Mouse (Mus musculus) urinary bladder, postnatal 10 days (tissue): Measurements from ENCODE around the gene Xrn2.
A peak's percentile ranks its signal among the peaks of the same experiment; 100 is the strongest.
"Not testable (repeated sequence)": the region's sequence is repeated elsewhere in the genome, so short reads cannot be mapped to it uniquely, and the experiment has no call there.

Experiments used
- DNase-seq: peaks from one replicate; pipeline ENCODE4 v3.0.0; 2022; ENCODE audit warnings: low spot score

Gene Xrn2

DNA sequence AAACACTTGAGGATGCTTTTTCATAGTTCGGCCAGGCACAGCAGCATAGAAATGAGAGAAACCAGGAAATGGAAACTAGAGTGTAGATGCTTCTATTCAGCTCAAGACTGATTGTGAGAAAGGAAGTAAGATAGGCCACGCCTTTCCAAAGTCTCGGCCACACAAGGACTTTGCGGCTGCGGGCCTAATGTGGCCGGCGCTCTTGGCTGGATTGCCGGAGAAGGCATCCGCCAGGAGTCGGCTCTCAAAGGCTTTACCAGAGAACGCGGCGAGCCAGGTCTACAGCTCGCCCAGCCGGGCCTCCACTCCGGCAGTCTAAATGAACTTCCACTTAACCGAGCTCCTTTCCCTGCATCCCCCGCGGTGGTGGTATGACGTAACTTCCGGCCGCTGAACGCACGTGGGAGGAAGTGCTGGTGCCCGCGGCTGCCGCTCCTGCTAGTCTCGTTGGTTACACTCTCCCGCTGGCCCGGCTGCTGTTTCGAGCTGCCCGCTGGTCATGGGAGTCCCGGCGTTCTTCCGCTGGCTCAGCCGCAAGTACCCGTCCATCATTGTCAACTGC is at the start of gene Xrn2:
Gene Xrn2 (plus strand): TSS at position 374 of the 562 bp plus-strand sequence.
- peak; percentile 73 for DNase-seq

GRCm38 (mm10) chr2:146975024-146975423 is 37.8 kb upstream of the Xrn2 start:
- no peak for DNase-seq

DNA sequence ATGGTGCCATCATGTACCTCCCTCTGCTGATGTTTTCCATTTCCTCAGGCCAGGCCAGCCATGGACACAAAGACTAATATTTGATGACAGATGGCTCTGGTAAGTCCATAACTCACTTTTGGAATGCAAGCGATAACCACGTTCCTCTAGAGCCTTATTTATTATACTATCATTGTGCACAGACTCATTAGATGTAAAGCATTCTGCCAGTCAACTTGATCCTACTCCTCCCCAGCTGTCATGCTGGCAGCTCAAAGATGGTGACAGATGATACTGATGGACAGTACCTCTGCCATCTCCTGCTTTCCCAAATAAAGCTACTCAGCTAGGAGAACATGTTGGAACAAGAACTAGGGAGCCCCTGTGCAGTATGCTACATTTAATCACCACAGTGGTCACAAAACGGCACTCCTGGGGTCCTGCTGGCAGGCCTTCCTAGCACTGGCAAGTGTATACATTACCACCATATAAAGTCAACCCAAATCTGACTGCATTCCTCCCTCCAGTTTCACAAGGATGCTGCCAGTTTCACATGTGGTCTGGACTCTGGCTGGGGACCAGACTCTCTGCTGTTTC is 37.3 kb upstream of the Xrn2 start:
- DNase-seq = no peak

GRCm38 (mm10) chr2:146982786-146983185 is 30.0 kb upstream of the Xrn2 start:
- no peak for DNase-seq

DNA sequence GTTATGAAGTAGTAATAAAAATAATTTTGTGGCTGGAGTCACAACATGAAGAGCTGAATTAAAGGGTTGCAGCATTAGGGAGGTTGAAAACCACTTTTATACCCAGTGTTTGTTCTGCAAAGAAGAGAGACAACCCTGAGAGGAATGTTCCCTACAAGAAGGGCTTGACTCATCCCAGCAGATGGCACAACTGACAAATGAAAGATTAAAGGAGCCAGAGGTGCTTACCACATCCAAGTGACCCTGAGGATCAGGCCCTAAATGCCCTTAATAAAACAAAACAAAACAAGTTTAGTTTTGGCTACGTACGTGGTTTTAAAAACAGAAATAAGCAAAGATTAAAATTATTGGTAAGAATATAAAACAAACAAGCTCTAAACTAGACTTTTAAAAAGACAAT is 28.0 kb upstream of the Xrn2 start:
- no peak for DNase-seq

DNA sequence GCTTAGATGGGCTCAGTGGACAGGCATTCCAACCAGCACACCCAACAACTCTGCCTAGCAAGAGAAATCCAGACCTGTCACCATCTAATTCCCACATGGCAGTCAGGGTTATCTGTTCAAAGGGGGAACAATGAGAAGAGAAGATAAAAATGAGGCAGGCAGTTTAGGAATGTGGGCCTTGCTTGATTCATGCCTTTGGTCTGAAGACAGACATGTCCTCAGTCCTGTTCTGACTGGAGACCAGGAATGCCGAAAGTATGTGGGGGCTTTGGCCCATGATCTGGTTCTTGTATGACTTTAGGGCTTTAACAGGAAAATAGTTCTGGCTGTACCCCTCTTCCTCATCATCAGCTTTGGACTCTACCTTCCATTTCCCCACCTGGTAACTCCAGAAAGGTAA is 27.0 kb upstream of the Xrn2 start:
- DNase-seq = no peak

GRCm38 (mm10) chr2:146986429-146986828 is 26.4 kb upstream of the Xrn2 start:
- no peak for DNase-seq

GRCm38 (mm10) chr2:147007265-147007664 is 5.5 kb upstream of the Xrn2 start:
- no peak for DNase-seq

DNA sequence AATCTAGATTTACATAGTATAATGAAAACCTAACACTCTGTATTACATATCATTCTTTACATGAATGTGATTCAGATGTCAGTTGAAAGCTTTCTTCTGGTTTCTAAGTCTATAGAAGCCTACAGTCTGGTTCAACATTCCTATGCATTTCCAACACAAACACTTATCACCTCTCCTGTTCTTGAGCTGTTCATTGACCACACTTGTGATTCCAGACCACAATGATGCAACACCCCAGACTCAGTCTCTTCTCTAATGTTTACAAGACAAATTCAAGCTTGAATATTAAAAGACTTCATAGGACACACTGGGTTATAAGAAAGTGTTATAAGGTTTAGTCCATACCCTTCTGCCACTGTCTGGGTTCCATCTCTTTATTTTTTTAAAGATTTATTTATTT is 3.7 kb upstream of the Xrn2 start:
- no peak for DNase-seq

DNA sequence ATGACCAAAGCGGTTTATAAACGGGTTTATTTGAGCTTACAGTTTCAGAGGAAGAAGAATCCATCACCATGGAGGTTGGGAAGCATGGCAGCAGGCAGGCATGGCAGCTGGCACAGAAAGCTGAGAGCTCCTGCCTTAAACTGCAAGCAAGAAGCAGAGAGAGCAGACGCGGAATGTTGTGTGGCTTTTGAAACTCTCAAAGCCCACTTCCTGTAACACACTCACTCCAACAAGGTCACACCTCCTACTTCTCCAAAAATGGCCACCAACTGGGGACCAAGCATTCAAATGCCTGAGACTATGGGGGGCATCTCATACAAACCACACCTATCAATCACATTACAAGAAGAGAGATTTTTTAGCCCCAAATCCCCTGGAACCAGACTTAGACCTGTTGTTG is 2.7 kb upstream of the Xrn2 start:
- DNase-seq = no peak

DNA sequence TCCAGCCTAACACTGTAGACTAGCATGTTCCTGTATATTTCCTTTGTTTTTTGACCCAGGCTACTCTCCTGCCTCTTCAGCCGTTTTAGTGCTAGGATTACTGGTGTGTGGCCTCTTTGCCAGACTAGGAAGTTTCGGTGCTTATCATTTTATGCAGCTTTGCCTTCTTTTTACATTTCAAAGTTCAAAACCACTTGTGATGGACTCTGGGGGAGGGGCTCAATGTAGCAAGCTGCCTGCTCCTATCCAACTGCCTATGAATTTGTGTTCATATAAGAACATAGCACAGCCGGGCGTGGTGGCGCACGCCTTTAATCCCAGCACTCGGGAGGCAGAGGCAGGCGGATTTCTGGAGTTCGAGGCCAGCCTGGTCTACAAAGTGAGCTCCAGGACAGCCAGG is 1.8 kb upstream of the Xrn2 start:
- DNase-seq = no peak

GRCm38 (mm10) chr2:147011474-147012140 is 1.2 kb upstream of the Xrn2 start:
- no peak for DNase-seq

DNA sequence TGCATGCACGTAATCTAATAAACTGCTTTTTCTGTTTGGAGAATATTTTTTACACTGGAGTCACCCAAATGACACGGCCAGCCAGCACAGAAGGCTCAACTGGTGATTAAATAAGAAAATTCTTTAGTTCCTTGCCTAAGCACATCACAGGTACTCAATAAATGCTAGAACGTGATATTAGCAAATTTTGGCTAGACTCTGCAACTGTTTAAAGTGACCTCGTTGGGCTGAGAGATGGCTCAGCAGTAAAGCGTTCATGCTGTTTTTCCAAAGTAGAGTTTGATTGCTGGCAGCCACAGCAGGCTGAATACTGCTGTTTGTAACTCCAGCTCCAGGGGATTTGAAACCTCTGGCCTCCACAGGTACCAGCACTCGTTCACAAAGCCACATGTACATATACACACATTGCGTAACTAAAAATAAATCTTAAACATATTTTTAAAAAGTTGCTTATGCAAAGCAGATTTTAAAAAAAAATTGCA is 614 bp upstream of the Xrn2 start:
- no peak for DNase-seq

- DNase-seq = peak; percentile 13
These were observed 586 bp downstream of the Xrn2 start for GRCm38 (mm10) chr2:147013194-147013969.

DNA sequence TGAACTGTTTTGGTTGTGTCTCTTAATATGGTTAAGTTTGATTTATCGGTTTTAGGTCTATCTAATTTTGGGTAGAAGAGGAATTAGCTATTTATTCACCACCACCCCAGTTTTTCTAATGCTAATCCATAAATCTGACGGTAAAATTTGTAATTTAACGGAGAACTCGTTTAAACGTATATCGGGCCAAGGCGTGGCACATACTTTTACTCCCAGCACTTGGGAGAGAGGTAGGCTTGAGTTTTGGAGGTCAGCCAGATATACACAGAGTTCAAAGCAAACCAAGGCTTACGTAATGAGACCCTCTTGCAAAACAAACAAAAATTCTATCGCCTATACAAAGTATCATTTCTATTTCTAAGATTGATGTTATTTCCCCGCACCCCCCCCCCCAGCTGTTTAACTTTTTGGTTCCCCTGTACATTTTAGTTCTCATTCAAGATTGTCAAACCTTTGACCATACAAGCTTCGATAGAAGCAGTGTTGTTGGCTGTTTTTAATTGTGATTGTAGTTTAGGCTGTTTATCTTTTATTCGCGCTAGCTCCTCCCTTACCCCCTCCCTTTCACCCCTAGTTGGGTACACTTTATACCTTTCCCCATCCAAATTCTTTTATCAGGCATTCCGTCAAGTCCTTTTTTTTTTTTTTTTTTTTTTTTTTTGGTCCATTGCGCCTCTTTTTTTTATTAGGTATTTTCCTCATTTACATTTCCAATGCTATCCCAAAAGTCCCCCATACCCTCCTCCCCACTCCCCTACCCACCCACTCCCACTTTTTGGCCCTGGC is 1.5 kb downstream of the Xrn2 start:
- DNase-seq = no peak

DNA sequence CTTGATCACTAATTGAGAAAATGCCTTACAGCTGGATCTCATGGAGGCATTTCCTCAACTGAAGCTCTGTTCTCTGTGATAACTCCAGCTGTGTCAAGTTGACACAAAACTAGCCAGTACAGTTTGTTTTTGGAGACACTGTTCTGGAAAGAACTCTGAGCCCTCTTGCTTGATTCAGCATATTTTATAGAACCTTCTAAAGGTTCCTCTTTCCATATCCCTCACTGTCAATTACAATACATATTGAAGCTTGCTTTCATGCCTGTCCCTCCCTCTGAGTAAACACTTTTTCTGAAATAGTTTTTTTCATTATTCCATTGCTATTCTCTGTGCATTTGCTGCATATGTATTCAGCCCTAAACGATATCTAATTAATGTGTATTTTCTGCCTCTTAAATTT is 9.2 kb downstream of the Xrn2 start:
- DNase-seq = not testable (repeated sequence)

DNA sequence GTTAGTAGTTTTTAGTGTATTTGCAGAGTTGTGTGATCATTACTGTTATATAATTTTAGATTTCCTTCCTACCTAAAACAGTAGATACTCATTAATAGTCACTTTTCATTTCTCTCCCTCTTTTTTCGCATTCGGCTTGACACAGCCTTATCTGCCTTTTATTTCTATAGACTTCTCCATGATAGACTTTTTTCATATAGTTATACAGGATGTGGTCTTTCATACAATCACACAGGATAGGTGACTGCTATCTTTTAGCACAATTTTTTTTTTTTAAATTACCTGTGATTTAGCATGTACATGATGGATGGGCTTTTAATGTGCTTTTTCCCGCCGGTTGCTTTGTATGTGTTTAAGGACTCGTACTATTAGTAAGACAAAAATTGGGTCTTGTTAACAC is 10.3 kb downstream of the Xrn2 start:
- DNase-seq = no peak

- DNase-seq = no peak
These were observed 10.8 kb downstream of the Xrn2 start for GRCm38 (mm10) chr2:147023560-147023959.

DNA sequence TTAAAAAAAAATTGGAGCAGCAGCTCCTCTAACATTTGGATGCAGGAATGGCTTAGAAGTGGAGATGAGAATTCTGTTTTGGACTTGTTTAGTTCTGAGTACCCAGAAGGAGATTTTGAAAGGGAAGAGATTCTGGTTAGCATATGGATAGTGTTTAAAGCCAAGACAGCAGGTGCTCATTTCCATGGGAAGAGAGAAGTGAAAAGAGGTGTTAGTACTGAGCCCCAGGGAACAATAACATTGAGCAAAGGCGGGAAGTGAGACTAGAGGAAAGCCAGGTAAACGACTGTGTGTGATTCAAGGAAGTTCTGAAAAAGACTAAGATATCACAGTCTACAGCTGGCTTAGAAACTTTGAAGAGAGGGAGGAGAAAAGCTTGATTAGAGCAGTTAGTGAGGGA is 20.3 kb downstream of the Xrn2 start:
- DNase-seq = no peak

DNA sequence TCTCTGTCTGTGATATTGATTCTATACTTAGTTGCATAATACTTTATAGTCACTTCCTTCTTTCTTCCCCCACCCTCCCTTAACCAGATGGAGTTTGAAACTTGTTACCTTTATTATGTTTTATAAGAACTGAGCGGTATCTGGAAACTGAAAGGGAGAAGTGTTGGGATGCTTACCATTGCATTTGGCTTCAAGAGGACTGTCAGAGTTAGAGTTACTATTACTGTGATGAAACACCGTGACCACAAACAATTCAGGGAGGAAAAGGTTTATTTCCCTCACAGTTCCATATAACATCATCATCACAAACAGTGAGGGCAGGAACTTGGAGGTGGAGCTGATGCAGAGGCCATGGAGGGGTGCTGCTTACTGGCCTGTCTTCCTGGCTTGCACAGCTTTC is 23.1 kb downstream of the Xrn2 start:
- no peak for DNase-seq

- no peak for DNase-seq
These were observed 34.3 kb downstream of the Xrn2 start for GRCm38 (mm10) chr2:147047051-147047450.

DNA sequence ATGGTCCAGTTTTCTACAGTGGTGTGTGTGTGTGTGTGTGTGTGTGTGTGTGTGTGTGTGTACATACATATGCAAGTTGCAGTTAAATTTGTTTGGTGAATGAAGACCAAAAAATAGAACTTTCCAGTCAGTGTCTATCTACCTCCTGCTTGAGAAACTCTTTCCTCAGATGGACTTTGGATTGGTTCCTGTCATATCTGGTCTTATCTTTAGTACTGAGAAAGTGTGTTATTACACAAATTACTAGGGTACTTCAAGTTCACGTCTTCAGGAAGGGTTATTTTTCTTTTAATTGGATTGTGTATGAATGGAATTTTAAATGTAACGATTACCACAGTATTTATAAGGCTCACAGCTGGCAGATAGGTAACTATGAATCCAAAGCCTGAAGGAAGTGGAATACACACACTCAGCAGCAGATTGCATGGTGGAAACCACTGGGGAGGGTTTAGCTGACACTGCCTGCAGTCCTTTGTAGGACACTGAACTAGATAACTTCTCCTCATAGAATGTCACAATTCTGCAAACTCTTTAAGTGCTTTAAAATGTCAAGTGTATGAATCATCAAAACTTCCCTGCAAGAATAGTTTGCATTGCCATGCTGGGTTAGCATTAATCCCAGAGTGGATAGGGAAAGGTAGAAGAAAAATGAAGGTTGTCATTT is 40.6 kb downstream of the Xrn2 start:
- DNase-seq = no peak
